Mouse (Mus musculus): ENCODE measurements around the gene Ptbp1. TPM values are rescaled to one million over a fixed set of nuclear protein-coding genes. Genes with fewer than 3 reads are reported as not detected.
"Not testable (repeated sequence)": the region's sequence is repeated elsewhere in the genome, so short reads cannot be mapped to it uniquely, and the experiment has no call there.

The Ptbp1 gene
- total RNA-seq, 1 experiment from 2014 or later: 221 TPM

DNA sequence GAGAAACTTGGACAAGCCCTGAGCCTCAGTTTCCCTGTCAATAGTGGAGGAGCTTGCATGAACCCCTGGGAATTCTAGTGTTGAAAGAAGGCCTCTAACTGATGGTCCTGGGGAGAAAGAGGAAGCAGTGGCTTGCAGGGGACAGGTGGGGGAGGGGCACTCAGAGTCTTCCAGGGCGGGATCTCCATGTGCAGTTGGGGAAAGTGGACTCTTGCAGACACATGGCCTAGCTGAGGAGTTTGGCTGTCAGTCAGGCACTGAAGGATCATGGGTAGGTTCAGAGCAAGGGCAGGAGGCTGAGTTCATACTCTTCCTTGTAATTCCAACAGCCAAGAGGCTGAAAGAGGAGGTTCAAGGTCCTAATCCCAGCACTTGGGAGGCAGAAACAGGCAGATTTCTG lies 22.9 kb downstream of the Ptbp1 start:
- peak; percentile 34 for ATAC-seq (replicated peaks; ENCODE audit: low read depth, poor library complexity, severe bottlenecking)

DNA sequence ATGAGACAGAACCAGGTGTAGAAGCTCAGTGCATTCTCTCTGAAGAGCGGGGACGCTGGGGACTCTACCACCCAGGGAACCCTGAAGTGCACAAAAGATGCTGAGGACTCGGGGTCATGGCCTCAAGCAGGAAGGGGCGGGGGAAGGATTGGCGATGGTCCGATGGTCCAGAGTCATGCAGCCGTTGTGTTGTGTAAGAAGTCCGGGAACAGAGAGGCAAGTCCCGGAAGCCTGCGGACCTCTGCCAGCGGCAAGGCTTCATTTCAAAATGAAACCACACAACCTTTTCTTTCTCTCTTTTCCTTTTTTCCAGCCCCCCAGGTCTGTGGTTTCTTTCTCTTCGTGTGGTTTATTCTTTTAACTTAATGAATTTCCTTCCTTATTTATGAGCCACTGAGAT lies 23.5 kb downstream of the Ptbp1 start:
- peak; percentile 59 for ATAC-seq (replicated peaks; ENCODE audit: low read depth, poor library complexity, severe bottlenecking)

DNA sequence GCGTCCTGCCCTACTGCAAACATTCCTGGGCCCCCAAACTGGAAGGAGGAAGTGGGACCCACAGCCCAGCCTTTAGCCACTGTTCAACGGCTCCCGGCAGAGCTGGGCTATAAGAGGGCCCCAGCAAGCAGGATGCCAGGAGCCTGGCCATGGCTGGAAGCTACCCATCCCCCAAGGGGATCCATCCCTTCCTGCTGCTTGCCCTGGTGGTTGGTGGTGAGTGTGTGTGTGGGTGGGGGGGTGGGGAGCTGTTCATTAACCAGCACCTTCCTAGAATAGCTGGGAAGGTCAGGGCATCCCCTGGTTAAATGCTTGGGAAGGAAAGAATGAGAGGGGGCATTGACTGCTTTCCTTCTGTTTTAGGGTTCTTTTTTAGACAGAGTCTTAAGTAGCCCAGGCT lies 25.3 kb downstream of the Ptbp1 start:
- ATAC-seq (replicated peaks; ENCODE audit: low read depth, poor library complexity, severe bottlenecking): no peak

DNA sequence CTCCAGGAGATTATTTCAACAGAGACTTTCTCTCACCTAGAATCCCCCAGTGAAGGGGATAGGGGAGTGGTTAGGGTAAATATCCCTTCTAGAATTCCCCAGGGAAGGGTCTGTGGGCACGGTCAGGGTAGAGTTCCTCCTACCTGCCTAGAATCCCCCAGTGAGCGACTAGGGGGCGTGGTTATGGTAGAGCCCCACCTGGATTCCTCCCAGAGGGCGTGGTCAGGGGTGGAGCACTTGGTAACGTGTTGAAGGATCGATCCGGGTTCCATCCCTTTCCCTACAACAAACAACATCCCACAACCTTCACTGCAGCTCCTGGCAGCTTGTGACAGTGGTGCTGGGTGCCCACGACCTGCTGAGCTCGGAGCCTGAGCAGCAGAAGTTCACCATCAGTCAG lies 26.5 kb downstream of the Ptbp1 start:
- no peak for ATAC-seq (replicated peaks; ENCODE audit: low read depth, poor library complexity, severe bottlenecking)

DNA sequence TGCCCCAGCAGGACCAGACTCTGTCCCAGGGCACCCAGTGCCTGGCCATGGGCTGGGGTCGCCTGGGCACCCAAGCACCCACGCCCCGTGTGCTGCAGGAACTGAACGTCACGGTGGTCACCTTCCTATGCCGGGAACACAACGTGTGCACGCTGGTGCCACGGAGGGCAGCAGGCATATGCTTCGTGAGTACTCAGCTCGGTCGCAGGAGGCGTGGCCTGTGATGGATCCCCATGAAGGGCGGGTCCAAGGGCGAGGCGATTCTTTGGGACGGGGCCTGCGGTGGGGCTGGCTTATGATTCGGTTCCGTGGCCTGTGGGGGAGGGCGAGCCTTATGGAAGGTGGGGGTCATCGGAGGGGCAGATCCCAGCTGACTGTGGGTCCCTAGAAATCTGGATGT lies 27.8 kb downstream of the Ptbp1 start:
- ATAC-seq (replicated peaks; ENCODE audit: low read depth, poor library complexity, severe bottlenecking): peak; percentile 23; the same call in 1 of the 2 replicates

DNA sequence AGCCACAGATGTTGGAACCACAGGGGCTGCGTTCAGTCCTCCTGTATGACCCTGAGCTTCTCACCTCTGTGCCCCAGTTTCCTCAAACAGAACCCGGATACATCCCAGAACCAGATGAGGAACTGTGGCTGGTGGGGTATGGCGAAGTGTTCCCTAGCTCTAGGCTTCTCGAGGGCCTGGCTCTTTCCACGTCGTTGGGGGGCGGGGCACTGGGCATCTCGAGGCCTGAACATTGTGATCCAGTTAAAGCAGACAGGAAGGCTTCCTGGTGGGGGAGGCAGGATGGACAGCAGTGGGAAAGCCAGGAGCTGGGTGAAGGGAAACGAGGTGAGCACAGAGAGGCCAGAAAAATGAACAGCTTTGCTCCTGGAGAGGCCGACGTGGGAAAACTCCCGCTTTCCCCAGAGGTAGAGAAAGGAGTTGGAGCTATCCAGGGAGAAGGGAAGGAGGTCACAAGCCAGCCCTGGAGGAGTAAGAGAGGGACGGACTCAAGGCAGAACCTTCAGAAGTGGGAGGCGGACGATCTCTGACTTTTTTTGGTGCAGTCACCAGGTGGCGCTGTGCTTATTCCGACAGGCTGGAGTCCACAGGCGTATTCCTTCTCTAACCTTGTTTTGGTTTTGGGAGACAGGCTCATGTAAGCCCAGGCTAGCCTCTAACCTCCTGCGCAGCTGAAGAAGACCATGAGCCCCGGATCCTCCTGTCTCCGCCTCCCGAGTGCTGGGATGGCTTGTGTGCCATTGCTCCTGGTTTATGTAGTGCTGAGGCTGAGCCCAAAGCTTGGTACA lies 29.3 kb downstream of the Ptbp1 start:
- peak; percentile 34 for ATAC-seq (replicated peaks; ENCODE audit: low read depth, poor library complexity, severe bottlenecking)

DNA sequence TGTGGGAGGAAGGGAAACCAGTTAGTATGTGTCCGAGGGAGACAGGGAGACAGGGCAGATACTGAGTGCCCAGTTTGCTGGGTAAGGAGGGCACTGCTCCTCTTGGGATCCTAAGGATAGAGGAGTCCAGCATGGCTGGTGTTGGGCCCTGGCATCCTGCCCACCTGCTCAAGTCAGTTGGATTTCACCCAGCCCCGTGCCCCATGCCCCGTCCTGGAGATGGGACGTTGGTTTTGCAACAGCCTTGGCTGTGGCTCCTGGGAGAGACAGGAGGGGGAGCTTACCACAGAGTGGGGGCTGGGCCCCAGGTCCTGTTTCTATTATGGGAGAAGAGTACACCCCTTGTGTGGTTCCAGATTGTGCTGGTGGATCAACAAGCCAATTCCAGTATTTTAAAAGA lies 30.2 kb downstream of the Ptbp1 start:
- ATAC-seq (replicated peaks; ENCODE audit: low read depth, poor library complexity, severe bottlenecking): peak; percentile 31; the same call in 1 of the 2 replicates

DNA sequence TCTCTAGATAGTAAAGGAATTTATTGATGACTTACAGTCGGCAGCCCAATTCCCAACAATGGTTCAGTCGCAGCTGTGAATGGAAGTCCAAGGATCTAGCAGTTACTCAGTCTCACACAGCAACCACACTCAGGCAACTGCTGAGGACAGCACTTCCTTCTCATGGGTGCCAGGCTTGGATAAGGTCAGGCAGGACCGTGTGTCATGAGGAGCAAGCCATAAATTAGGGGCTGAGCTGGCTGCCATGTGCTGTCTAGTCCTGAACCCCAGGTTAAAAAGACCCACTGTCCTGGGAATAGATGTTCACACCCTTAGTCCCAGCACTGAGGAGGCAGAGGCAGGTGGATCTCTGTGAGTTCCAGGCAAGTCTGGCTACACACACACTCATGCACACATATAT lies 30.7 kb downstream of the Ptbp1 start:
- ATAC-seq (replicated peaks; ENCODE audit: low read depth, poor library complexity, severe bottlenecking): not testable (repeated sequence)

DNA sequence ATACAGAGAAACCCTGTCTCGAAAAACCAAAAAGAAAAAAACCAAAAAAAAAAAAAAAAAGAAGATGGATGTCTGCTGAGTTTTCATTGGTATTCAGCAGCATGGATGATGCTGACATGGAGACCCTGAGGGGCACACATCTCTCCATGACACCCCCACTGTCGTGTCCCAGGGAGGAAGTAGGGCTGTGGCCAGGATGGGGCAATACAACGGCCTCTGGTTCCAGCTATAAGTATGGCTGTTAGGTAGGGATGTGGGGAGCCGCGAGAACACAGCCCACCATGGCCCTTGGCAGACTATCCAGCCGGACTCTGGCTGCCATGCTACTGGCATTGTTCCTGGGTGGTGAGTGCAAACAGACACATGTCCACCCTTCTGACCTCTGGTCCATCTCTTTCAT lies 31.8 kb downstream of the Ptbp1 start, which contains the start of gene Elane:
Gene Elane (plus strand): TSS at position 194 of the 400 bp plus-strand sequence.
- peak; percentile 24 for ATAC-seq (replicated peaks; ENCODE audit: low read depth, poor library complexity, severe bottlenecking)

DNA sequence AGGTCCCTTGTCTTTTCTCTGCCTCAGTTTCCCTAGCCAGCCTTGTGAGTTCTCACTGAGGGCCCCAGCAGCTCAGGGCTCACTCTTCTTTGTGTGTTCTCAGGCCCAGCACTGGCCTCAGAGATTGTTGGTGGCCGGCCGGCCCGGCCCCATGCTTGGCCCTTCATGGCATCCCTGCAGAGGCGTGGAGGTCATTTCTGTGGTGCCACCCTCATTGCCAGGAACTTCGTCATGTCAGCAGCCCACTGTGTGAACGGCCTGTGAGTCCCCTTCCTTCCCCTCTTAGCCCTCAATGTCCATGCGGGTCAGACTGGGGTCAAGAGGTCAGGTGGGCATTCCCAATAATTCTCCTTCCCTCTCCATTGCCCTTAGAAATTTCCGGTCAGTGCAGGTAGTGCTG lies 32.4 kb downstream of the Ptbp1 start:
- ATAC-seq (replicated peaks; ENCODE audit: low read depth, poor library complexity, severe bottlenecking): no peak

DNA sequence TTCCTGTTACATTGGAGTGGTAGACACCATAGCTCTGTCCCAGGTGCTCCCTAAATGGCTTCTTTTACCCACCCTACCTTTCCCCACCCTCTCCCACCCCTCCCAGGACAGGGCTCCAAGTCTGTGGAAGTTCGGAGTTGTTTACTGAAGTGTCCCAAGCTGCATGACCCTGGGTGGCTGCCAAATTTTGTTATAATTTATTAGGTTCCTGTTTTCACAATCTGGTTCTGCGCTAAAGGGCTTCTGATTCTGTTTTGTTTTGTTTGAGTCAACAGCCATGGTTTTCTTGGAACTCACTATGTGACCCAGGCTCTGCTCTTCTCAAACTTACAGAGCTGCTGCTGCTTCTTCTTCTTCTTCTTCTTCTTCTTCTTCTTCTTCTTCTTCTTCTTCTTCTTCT lies 35.2 kb downstream of the Ptbp1 start:
- peak; percentile 19; the same call in 1 of the 2 replicates for ATAC-seq (replicated peaks; ENCODE audit: low read depth, poor library complexity, severe bottlenecking)

DNA sequence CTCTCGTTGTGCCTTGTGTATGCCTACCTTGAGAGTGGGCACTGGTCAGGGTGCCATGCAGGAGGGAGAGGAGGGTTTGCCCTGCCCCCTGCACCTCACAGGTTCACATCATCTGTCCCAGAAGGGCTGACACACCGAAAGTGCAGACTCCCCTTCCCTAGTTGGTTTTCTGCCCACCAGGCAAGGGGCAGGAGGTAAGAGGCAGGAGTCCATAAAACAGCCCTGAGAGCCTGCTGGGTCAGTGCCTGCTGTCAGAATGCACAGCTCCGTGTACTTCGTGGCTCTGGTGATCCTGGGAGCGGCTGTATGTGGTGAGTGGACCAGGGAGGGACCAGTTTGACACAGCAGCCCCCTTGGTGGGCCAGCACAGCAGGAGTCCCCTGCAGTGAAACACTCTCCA lies 36.4 kb downstream of the Ptbp1 start, which contains the start of gene Cfd:
Gene Cfd (plus strand): TSS at position 184 of the 400 bp plus-strand sequence.
- no peak for ATAC-seq (replicated peaks; ENCODE audit: low read depth, poor library complexity, severe bottlenecking)

DNA sequence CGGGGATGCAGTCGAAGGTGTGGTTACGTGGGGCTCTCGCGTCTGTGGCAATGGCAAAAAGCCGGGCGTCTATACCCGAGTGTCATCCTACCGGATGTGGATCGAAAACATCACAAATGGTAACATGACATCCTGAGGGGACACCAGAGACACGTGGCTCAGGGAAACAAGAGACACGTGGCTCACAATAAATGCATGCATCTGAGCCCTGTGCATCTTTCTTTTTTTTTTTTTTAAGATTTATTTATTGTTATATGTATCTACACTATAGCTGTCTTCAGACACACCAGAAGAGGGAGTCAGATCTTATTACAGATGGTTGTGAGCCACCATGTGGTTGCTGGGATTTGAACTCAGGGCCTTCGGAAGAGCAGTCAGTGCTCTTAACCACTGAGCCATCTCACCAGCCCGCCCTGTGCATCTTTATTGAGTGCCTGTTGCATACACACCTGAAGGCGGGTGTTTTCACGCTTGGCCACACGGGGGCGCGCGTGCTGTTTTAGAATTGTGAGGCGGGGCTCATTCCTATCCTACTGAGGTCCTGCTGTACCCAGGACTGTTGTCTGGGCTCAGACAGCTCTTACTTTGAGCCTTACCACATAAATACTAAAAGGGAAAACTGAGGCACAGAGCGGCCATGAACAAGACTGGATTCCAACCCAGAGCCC lies 38.4 kb downstream of the Ptbp1 start:
- peak; percentile 70 for ATAC-seq (replicated peaks; ENCODE audit: low read depth, poor library complexity, severe bottlenecking)

DNA sequence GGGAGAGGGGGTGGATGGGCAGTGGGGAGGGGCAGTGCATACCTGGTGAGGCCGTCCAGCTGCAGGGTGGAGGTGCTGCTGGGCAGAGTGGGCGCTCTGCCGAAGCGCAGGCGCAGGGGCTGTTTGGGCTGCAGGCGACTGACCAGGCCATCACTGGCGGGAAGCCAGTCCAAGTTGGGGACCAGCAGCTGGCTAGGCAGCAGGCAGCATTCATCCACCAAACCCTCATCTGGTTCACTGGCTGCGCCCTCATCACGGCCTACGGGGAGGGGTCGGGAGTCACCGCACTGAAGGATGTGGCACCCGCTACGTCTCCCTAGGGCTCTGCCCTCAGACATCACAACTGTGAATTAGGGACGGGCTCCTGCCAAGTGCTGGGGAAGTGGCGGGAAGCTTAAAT lies 42.1 kb downstream of the Ptbp1 start:
- ATAC-seq (replicated peaks; ENCODE audit: low read depth, poor library complexity, severe bottlenecking): no peak

DNA sequence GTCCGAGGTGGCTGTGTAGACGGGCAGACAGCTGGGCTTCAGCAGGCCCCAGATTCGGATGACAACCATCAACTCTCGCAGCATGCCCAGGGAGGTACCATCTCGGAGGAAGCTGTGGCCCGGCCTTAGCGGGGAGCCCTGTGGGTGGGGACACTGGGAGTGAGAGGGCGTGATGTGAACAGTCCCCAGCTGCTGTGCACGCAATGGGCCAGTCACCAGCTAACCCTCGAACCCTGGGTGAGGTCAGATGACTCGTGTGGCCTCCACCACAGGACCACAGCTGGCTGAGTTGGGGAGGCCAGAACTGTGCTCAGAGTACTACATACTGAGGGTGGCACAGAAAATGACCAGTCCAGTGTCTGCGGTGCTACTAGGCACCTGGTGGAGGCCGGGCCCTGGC lies 42.6 kb downstream of the Ptbp1 start:
- no peak for ATAC-seq (replicated peaks; ENCODE audit: low read depth, poor library complexity, severe bottlenecking)

DNA sequence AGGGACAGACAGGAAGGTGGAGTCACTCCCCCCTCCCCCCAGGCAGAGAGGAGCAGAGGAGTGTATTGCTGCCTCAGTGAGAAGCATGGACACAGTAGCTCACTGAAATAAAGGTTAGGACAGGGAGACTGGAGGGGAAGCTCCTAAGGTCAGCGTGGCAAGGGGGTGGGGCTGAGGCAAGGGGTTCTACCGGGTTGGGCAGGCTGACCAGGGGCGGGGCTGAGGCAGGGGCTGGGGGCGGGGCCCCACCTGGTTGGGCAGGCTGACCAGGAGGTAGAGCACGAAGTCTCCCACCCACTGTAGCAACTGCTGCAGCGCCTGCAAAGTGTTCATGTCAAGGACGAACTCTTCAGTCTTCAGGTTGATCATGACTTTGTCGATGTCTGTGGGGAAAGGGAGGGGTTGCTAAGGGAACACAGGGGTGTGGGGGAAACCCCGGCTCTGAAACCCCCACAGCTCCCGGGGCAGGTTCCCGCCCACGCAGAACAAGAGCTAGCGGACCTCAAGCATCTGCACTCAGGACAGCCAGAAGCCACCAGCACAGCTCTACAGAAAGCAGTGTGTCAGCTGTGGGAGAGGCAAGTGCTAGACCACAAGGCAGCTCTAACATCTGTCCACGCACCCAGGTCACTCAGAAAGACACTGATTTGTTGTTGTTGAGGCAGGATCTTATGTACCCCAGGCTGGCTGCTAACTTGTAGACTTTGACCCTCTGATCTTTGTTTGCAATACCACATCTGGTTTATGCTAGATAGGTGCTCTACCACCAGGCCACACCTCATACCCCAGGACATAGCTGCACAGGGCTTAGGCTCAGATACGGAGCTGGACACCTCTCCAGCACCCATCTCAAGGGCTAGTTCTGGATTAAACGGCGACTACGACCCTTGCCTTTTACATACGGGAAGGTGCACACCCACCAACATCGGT lies 43.4 kb downstream of the Ptbp1 start:
- no peak for ATAC-seq (replicated peaks; ENCODE audit: low read depth, poor library complexity, severe bottlenecking)

DNA sequence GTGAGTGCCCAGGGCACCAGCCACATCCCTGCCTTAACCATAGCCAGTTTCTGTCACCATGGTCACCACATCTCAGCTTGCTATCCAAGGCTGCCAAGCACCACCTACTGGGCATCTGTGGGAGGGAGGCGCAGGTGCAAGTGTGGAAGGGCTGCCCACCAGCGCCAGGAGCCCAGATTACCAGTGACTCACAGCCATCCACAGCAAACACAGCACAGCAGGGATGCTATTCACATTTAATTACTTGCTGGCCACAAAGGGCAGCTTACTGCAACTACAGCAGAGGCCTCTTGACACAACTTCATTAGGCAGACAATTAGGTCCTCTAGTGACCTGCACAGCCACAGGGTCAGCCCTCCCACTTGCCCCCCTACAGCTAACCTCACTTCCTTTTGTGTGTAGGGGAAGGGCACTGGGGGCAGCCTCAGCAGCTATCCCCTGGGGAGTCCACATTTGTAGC lies 46.8 kb downstream of the Ptbp1 start:
- peak; percentile 21; the same call in 1 of the 2 replicates for ATAC-seq (replicated peaks; ENCODE audit: low read depth, poor library complexity, severe bottlenecking)

DNA sequence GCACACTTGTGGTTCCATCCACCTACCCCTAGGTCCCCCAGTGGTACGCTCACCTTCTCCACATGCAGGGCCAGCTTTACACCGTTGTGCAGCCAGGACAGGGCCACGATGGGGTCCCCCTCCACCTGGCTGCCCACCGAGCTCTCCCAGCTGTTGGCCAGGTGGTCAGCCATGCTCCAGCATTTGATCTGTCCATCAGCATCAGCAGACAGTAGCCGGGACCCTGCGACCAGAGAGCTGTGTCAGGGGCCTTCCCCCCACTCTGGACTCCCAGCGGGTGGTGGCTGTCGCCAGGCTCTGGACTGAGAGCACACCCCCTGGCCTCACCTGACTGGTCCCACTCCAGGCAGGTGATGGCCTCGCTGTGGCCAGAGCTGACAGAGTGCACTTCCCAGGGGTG lies 52.5 kb downstream of the Ptbp1 start:
- no peak for ATAC-seq (replicated peaks; ENCODE audit: low read depth, poor library complexity, severe bottlenecking)

DNA sequence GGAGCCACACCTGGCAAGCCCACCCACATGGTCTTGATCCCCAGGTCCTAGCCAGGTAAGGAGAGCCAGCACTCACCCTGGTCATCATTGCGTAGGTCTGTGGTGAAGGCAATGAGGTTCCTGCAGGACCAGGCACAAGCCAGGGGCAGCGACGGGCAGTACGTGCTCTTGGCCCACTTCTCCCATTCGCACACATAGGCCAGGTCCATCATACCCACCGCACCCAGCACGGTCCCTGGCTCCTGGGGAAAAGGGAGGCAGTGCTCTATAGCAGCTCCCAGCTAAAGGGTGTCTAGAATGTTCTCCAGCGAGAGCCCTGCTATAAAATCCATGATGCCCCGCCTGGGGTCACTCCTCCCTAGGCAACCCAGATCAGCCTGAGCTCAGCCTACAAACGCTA lies 53.2 kb downstream of the Ptbp1 start:
- ATAC-seq (replicated peaks; ENCODE audit: low read depth, poor library complexity, severe bottlenecking): no peak
